Mouse (Mus musculus): ENCODE results near the gene Schip1.

The Schip1 gene

GRCm38 (mm10) chr3:68400121-68400520 lies 335.5 kb downstream of the Schip1 start:
- DNase-seq: no peak

DNA sequence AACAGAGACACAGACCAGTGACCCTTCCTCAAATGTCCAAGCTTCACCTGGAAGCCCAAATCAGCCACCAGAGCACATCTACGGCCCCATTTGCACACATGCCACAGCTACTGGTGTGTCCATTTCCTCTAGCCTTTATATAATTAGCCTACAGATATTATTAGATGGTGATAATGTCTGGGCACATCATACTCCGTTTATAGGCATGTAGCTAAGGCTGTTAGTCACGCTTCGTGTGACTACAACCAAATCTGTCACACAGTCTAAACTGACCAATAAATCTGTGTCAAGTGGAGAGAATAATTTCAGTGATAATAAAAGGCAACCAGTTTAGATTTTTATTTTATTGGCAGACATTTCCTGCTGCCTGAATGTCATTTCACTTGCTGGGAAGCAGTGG lies 338.7 kb downstream of the Schip1 start:
- DNase-seq: no peak

GRCm38 (mm10) chr3:68403783-68404217 lies 339.2 kb downstream of the Schip1 start:
- DNase-seq: no peak

GRCm38 (mm10) chr3:68405724-68406123 lies 341.1 kb downstream of the Schip1 start:
- DNase-seq: no peak

- DNase-seq: no peak
These were observed 347.7 kb downstream of the Schip1 start for GRCm38 (mm10) chr3:68412262-68412661.

- DNase-seq: no peak
These were observed 355.2 kb downstream of the Schip1 start for GRCm38 (mm10) chr3:68419792-68420191.

DNA sequence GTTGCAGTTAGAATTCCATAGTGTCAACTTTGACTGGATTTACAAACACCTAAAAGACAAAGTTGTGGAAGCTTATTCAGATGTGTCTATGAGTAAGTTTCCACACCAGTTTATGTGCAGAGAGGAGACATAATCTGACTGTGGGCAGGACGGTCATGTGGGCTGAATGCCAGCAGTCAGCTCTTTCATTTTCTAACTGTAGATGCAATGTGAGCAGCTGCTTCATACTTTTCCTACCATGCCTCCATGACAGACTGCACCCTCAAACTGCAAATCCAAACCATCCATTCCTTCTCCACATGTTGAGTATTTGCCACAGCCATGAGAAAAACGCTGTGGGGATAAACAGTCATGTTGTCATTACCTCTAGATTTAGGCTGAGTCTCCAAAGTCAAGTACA lies 356.3 kb downstream of the Schip1 start:
- DNase-seq: peak; percentile 6

DNA sequence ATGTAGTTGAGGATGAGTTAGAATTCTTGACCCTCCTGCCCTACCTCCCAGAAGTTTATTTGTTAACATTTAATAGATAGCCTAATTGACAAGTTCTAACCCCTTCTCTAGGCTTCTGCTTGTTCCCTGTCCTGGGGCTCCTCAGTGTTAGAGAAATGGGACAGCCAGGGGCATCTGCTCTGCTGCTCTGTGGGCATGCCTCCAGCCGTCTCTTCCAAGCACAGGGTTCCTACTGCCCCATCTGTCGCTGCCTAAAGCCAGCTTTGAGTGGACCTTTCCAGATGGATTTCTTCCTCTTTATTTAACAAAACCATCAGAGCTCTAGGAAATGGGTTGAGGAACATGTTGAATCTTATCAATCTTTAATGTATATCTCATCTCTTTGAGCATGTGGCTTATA lies 357.2 kb downstream of the Schip1 start:
- no peak for DNase-seq

- DNase-seq: no peak
These were observed 363.5 kb downstream of the Schip1 start for GRCm38 (mm10) chr3:68428081-68428480.

DNA sequence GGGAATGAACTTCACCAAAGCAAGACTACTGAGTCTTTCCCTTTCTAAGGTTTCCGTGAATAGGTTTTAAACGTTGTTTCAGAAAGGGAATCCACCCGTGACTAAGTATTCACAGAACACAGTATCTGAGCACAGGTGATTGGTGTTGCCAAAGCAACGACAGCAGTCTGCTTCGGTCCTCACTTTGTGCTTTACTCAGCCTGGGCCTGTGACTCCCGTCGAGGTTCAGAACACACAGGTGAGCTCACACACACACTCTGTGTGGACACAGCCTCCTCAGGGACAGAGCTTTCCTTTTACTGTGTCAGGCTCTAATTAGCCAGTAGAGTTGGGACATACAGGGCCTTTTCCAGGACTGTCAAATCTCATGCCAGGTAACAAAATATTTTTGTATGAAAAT lies 369.8 kb downstream of the Schip1 start:
- no peak for DNase-seq

- DNase-seq: no peak
These were observed 370.3 kb downstream of the Schip1 start for GRCm38 (mm10) chr3:68434897-68435296.

GRCm38 (mm10) chr3:68448480-68448879 lies 383.9 kb downstream of the Schip1 start:
- no peak for DNase-seq

DNA sequence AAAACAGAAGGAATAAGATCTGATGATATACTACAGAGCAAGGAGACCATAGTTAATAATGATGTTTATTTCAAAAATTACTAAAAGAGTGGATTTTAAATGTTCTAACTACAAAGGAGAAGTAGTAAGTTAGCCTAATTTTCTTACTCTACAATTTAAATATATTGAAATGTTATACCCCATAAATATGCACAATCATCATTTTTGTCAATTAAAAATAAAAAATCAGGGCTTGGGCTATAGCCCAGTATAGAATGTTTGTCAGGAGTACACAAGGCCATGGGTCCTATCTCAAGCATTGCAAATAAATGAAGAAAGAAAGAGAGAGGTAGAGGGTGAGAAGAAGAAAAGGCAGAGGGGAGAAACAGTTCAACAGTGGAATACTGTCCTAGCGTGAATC lies 387.0 kb downstream of the Schip1 start:
- no peak for DNase-seq

GRCm38 (mm10) chr3:68453266-68453665 lies 388.7 kb downstream of the Schip1 start:
- DNase-seq: no peak

DNA sequence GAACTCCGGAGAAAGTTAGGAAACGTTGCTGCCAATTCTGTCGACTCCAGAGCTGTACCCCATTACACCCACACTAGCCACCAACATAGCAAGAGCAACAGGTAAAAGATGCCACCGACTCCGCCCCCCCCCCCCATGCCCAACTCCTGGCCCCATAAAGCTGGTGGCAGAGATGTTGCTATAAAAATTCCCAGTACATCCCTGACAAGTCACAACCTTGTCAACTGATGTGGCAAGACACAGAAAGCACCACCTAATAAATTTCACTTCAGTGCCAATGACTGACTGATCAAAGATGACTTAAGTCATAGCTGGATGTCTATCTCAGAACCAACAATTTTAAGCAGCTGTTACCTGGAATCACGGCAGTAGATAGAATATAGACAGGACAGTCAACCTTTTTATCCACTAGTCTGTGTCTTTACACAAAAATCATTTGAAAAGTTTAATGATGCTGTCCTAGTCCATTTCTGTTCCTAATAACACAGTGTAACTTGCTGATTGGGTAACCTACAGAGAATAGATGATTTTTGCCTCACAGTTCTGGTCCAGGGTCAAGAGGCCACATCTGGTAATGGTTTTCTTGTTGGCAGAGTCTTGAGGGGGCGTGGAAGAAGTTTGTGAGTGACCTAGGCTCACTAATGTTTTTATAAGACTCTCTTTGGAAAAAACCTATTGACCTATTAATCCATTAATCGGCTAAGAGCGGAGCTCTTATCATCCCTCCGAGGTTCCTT lies 389.3 kb downstream of the Schip1 start:
- no peak for DNase-seq

DNA sequence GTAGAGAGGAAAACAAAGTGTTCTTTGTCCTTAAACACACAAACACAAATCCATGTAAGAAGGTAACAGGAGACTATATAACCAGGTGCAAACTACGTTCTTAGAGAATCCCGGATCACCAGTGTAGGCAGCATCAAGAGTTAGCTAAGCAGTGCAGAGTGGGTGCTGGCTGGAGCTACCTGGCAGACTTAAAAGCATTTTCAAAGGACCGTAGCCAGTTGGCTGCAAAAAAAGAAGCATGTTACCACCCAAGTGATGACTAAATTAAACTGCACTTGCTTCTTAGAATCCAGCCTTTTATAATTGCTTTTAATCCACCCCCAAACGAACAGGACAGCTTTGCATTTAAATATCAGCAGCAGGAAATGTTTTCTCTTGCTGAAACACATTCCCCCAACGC lies 402.0 kb downstream of the Schip1 start:
- DNase-seq: no peak

DNA sequence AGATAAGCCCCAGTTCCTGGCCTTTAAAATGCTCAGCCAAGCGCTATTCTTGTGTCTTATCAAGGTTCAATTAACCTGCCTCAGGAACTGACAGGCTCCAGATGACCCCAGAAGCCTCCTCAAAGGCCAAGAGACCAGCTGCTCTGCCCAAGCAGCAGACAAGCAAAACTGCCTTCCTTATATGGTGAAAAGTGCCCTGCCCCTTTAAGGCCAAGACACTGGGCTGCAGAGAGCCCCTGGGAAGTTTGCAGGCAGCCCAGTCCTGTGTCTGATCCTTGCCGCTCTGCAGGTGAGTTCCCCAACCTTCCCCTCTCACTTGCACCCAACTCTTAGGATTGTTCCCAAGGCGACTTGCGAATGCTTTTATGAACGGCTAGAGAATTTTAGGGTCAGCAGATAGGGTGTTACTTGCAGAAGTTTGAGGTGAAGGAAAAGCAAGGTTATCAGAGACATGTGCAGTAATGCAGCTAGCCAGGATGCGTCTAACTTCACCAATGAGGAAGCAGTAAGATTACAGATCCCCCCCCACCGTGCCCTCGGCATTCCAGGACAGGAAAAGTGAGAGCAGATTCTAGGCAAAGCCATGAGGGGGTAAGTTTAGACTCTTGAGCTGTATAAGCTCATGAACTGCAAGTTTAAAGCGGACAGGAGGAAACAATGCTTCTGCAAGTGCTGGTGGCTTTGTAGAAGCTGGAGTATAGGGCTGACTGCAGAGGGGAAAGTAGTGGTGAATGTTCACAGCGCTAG lies 403.5 kb downstream of the Schip1 start:
- DNase-seq: peak; percentile 62

- peak; percentile 45 for DNase-seq
These were observed 405.0 kb downstream of the Schip1 start for GRCm38 (mm10) chr3:68469643-68470042.

GRCm38 (mm10) chr3:68470061-68470460 lies 405.5 kb downstream of the Schip1 start:
- no peak for DNase-seq

- DNase-seq: no peak
These were observed 406.0 kb downstream of the Schip1 start for GRCm38 (mm10) chr3:68470622-68471021.

DNA sequence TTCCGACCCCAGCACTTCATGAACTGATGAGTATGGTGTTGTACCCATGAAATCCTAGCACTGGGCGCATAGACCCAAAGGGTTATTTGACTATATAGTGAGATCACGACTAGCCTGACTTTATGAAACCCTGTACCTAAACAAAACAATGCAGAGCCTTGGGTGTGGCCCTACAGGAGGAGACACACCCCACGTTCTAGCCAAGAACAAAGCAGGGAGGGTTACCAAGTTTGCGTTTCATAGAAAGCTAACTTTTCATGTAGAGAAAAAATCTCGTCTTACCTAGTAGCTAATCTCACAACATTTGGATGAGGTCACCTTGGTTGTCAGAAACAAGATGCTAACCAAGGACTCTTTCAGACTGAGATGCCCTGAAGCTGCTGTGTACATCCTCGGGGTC lies 411.7 kb downstream of the Schip1 start:
- no peak for DNase-seq

DNA sequence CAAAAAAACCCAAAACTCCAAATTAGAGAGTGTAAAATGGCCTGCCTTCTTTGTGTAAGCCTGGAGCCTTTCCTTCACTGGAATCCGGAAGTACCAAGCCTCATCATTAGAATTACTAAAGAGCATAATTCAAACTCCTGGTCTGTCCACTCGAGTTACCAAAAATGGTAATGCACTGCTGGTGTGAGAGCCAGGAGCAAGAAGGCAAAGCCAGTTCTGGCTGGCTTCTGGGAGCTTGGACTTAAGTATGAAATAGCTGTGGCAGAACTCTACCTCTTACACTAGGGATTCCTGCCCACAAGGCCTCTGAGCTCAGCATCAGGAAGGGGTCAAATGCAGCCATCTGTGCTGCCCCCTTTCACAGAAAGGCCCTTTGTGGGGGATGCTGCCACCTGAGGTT lies 412.9 kb downstream of the Schip1 start:
- peak; percentile 35 for DNase-seq

GRCm38 (mm10) chr3:68479266-68479665 lies 414.7 kb downstream of the Schip1 start:
- no peak for DNase-seq

DNA sequence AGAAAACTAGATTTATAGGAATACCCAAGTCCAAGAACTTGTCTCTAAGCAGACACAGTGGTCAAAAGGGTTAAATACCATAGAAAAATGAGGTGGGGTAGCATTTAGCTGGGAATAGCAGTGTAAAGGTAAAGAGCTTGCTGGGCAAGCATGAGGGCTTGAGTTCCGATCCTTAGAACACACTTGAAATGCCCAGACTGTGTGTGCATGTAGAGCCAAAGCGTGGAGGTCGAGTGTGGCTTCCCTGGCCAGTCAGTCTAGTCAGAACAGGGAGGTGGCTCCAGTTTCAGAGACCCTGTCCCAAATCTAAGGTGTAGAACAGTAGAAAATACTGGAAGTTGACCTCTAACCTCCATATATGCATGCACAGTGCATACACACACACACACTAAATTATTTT lies 418.9 kb downstream of the Schip1 start:
- no peak for DNase-seq

Data from kidney, postnatal 10 days (tissue).